Comparison of ENCODE assay signal across 17 mouse cellular contexts in genomic region chr6:147061630-147062029, GRCm38 (mm10). TPM values are rescaled to one million over a fixed set of nuclear protein-coding genes. Genes with fewer than 3 reads are reported as not detected.
DNase-seq lines count a peak whose midpoint lies in the region; ATAC-seq lines count a peak whose summit lies in the region.
"Had no signal": no experiment of that assay in that cellular context is flagged by ENCODE, and none has a peak within 500 bp of the region (broad histone marks: within the 10 kb centered on the region; RNA-seq: fewer than 3 reads in every experiment).

No protein-coding gene starts in this region.

- H3K4me1 ChIP-seq in embryonic facial prominence, embryonic 14.5 days (ENCODE audit: control insufficient read depth, insufficient read depth, low read length): peaks cover 8% of the 10 kb centered on the region; the same call in 1 of the 2 replicates
- no peaks in the 10 kb centered on the region for H3K4me1 ChIP-seq in embryonic facial prominence, embryonic 10.5 days
- H3K4me1 ChIP-seq in neural tube, embryonic 12.5 days: 0 out of 2 replicates have a peak, but pooled peaks cover 3% of the 10 kb centered on the region
- H3K4me1 ChIP-seq in limb, embryonic 10.5 days: no peaks in the 10 kb centered on the region
- H3K4me1 ChIP-seq: heart, embryonic 12.5 days; liver, embryonic 13.5 days had no signal

- H3K4me3 ChIP-seq in embryonic facial prominence, embryonic 14.5 days (ENCODE audit: low read depth, low read length): no peak overlapping the region
- no peak overlapping the region for H3K4me3 ChIP-seq in embryonic facial prominence, embryonic 10.5 days
- H3K4me3 ChIP-seq in neural tube, embryonic 12.5 days: no peak overlapping the region
- no peak overlapping the region for H3K4me3 ChIP-seq in limb, embryonic 10.5 days
- H3K4me3 ChIP-seq: heart, embryonic 12.5 days; liver, embryonic 13.5 days had no signal

- peak; percentile 83 for ATAC-seq in embryonic facial prominence, embryonic 14.5 days (ENCODE audit: low read depth)
- peak; percentile 73 for ATAC-seq in neural tube, embryonic 12.5 days (ENCODE audit: low FRiP score, low read depth)
- ATAC-seq in monocyte, adult 5-6 weeks (replicated peaks; ENCODE audit: insufficient number of reproducible peaks, low FRiP score, low TSS enrichment, poor library complexity, severe bottlenecking): no peak
- ATAC-seq: Patski had no signal

- H3K4me2 ChIP-seq in embryonic facial prominence, embryonic 14.5 days (ENCODE audit: low read depth, low read length): no peak overlapping the region
- no peak overlapping the region for H3K4me2 ChIP-seq in neural tube, embryonic 12.5 days (replicated peaks)
- H3K4me2 ChIP-seq: heart, embryonic 12.5 days; liver, embryonic 13.5 days had no signal

- H3K36me3 ChIP-seq in embryonic facial prominence, embryonic 14.5 days (ENCODE audit: control insufficient read depth, insufficient read depth, low read length): peaks cover 67% of the 10 kb centered on the region
- peaks cover 87% of the 10 kb centered on the region for H3K36me3 ChIP-seq in embryonic facial prominence, embryonic 10.5 days (replicated peaks)
- H3K36me3 ChIP-seq in neural tube, embryonic 12.5 days: peaks cover 34% of the 10 kb centered on the region
- H3K36me3 ChIP-seq in limb, embryonic 10.5 days: peaks cover 86% of the 10 kb centered on the region

- no peaks in the 10 kb centered on the region for H3K9me3 ChIP-seq in embryonic facial prominence, embryonic 14.5 days (ENCODE audit: control insufficient read depth, low read length)
- no peaks in the 10 kb centered on the region for H3K9me3 ChIP-seq in embryonic facial prominence, embryonic 10.5 days
- no peaks in the 10 kb centered on the region for H3K9me3 ChIP-seq in neural tube, embryonic 12.5 days
- no peaks in the 10 kb centered on the region for H3K9me3 ChIP-seq in limb, embryonic 10.5 days (replicated peaks)
- H3K9me3 ChIP-seq: heart, embryonic 12.5 days; liver, embryonic 13.5 days had no signal

- no peak for DNase-seq in embryonic facial prominence, embryonic 14.5 days (ENCODE audit: low spot score)
- DNase-seq in embryonic facial prominence, embryonic 10.5 days (ENCODE audit: low spot score): no peak
- DNase-seq in neural tube, embryonic 10.5 days (ENCODE audit: extremely low spot score, low spot score): no peak
- DNase-seq in limb, embryonic 10.5 days (ENCODE audit: low spot score): peak; percentile 22
- no peak for DNase-seq in kidney, postnatal 14 days
- DNase-seq in cerebellum, postnatal 10 days: no peak
- DNase-seq: cerebellum, adult 9-10 months; gastrocnemius, postnatal 14 days; kidney, postnatal 10 days; layer of hippocampus, adult 9-11 months; liver, embryonic 13.5 days; lung, postnatal 14 days; thymus, adult 2 months had no signal

- 74% methylated on average over 9 of the region's 9 CpGs for WGBS in embryonic facial prominence, embryonic 14.5 days
- 89% methylated on average over 9 of the region's 9 CpGs for WGBS in embryonic facial prominence, embryonic 10.5 days
- 84% methylated on average over 9 of the region's 9 CpGs for WGBS in neural tube, embryonic 12.5 days
- WGBS in limb, embryonic 10.5 days: 92% methylated on average over 9 of the region's 9 CpGs

- H3K27ac ChIP-seq in embryonic facial prominence, embryonic 14.5 days (replicated peaks; ENCODE audit: low read depth, low read length): no peak overlapping the region
- no peak overlapping the region for H3K27ac ChIP-seq in embryonic facial prominence, embryonic 10.5 days (replicated peaks)
- no peak overlapping the region for H3K27ac ChIP-seq in neural tube, embryonic 12.5 days
- no peak overlapping the region for H3K27ac ChIP-seq in limb, embryonic 10.5 days
- H3K27ac ChIP-seq: liver, embryonic 13.5 days had no signal

- H3K27me3 ChIP-seq in embryonic facial prominence, embryonic 14.5 days (replicated peaks; ENCODE audit: control insufficient read depth, insufficient read depth, low read length): no peaks in the 10 kb centered on the region
- H3K27me3 ChIP-seq in embryonic facial prominence, embryonic 10.5 days (replicated peaks; ENCODE audit: low read depth, poor library complexity, severe bottlenecking): no peaks in the 10 kb centered on the region
- no peaks in the 10 kb centered on the region for H3K27me3 ChIP-seq in neural tube, embryonic 12.5 days (replicated peaks)
- no peaks in the 10 kb centered on the region for H3K27me3 ChIP-seq in limb, embryonic 10.5 days (ENCODE audit: low read depth, poor library complexity, severe bottlenecking)
- H3K27me3 ChIP-seq: heart, embryonic 12.5 days; liver, embryonic 13.5 days; Patski had no signal

- H3K9ac ChIP-seq in embryonic facial prominence, embryonic 14.5 days (ENCODE audit: low read depth, low read length): no peak overlapping the region
- H3K9ac ChIP-seq in neural tube, embryonic 12.5 days: no peak overlapping the region
- H3K9ac ChIP-seq: heart, embryonic 12.5 days; liver, embryonic 13.5 days had no signal

RNA-seq across cellular contexts. Expression of gene Mrps35, which starts 19.1 kb away (rescaled TPM):
- 89.3 and 99.8 TPM in 2 replicates for polyA plus RNA-seq in embryonic facial prominence, embryonic 14.5 days (2014; fragmentation: Nextera tagmentation; extraction: Ambion mirVana)
- 109 and 122 TPM in 2 replicates for polyA plus RNA-seq in embryonic facial prominence, embryonic 10.5 days (2016; fragmentation: Nextera tagmentation; extraction: Ambion mirVana)
- polyA plus RNA-seq in neural tube, embryonic 12.5 days (2016; fragmentation: Nextera tagmentation; extraction: Ambion mirVana): 70.5 and 71.4 TPM in 2 replicates
- polyA plus RNA-seq in limb, embryonic 10.5 days (2016; fragmentation: Nextera tagmentation; extraction: Ambion mirVana): 119 and 134 TPM in 2 replicates
- 52.8 to 89.4 TPM (median 63.5 TPM) in 3 replicates for total RNA-seq in monocyte, adult 5-6 weeks (2017)

RNA-seq across cellular contexts. Expression of gene Mansc4, which starts 25.2 kb away (rescaled TPM):
- 0.48 and 1.5 TPM in 2 replicates for polyA plus RNA-seq in embryonic facial prominence, embryonic 14.5 days (2014; fragmentation: Nextera tagmentation; extraction: Ambion mirVana)
- polyA plus RNA-seq in embryonic facial prominence, embryonic 10.5 days (2016; fragmentation: Nextera tagmentation; extraction: Ambion mirVana): 0.62 and 2.0 TPM in 2 replicates
- polyA plus RNA-seq in neural tube, embryonic 12.5 days (2016; fragmentation: Nextera tagmentation; extraction: Ambion mirVana): 0.18 and 0.51 TPM in 2 replicates
- polyA plus RNA-seq in limb, embryonic 10.5 days (2016; fragmentation: Nextera tagmentation; extraction: Ambion mirVana): 1.0 and 2.2 TPM in 2 replicates
- not detected in 3 replicates for total RNA-seq in monocyte, adult 5-6 weeks (2017)
- polyA plus RNA-seq: liver, embryonic 13.5 days had no signal

RNA-seq across cellular contexts. Expression of gene Rep15, which starts 29.2 kb away (rescaled TPM):
- polyA plus RNA-seq in embryonic facial prominence, embryonic 14.5 days (2014; fragmentation: Nextera tagmentation; extraction: Ambion mirVana): 1.00 and 1.4 TPM in 2 replicates
- 1.0 and 1.2 TPM in 2 replicates for polyA plus RNA-seq in embryonic facial prominence, embryonic 10.5 days (2016; fragmentation: Nextera tagmentation; extraction: Ambion mirVana)
- 0.74 and 0.75 TPM in 2 replicates for polyA plus RNA-seq in neural tube, embryonic 12.5 days (2016; fragmentation: Nextera tagmentation; extraction: Ambion mirVana)
- 0.90 and 0.93 TPM in 2 replicates for polyA plus RNA-seq in limb, embryonic 10.5 days (2016; fragmentation: Nextera tagmentation; extraction: Ambion mirVana)
- total RNA-seq in monocyte, adult 5-6 weeks (2017): 0.39 to 1.5 TPM (median 0.48 TPM) in 3 replicates

RNA-seq across cellular contexts. Expression of gene Klhl42, which starts 29.5 kb away (rescaled TPM):
- 12.5 and 13.3 TPM in 2 replicates for polyA plus RNA-seq in embryonic facial prominence, embryonic 14.5 days (2014; fragmentation: Nextera tagmentation; extraction: Ambion mirVana)
- 6.5 and 6.8 TPM in 2 replicates for polyA plus RNA-seq in embryonic facial prominence, embryonic 10.5 days (2016; fragmentation: Nextera tagmentation; extraction: Ambion mirVana)
- polyA plus RNA-seq in neural tube, embryonic 12.5 days (2016; fragmentation: Nextera tagmentation; extraction: Ambion mirVana): 6.9 and 8.4 TPM in 2 replicates
- 6.3 and 6.9 TPM in 2 replicates for polyA plus RNA-seq in limb, embryonic 10.5 days (2016; fragmentation: Nextera tagmentation; extraction: Ambion mirVana)
- total RNA-seq in monocyte, adult 5-6 weeks (2017): 2.1 to 6.9 TPM (median 3.6 TPM) in 3 replicates
